Mouse (Mus musculus) left cerebral cortex, postnatal 10 days (tissue): Measurements from ENCODE around the gene Atf6. TPM values are rescaled to one million over a fixed set of nuclear protein-coding genes. Genes with fewer than 3 reads are reported as not detected.

Experiments
- DNase-seq, 2 experiments: peaks; one replicate each; pipeline ENCODE4 v3.0.0; 2021 to 2022; ENCODE audit warnings: low spot score in 2 of 2, mixed read lengths in 1 of 2; ENCODE audit errors: extremely low spot score in 1 of 2
- intact Hi-C: fragments of 180-260 bp; cut with DNase I; formaldehyde crosslinking; loops from one replicate; pipeline ENCODE4 v1.15.1; 2025
- total RNA-seq, 2 experiments: library from RNA; stranded (reverse); gene quantifications; 2 replicates each; pipeline ENCODE4 v1.2.3; 2021

Atf6 gene
- total RNA-seq, 2 experiments from 2014 or later = 19.9 to 20.9 TPM

GRCm38 (mm10) chr1:170731865-170732595 lies 135.5 kb downstream of the Atf6 start:
- no peak for DNase-seq
- intact Hi-C loops = no loop called here

GRCm38 (mm10) chr1:170729267-170729962 lies 138.2 kb downstream of the Atf6 start:
- intact Hi-C loops = no loop called here
- no peak for DNase-seq

- DNase-seq = peak; percentile 18 to 32
- intact Hi-C loops = no loop called here
These were observed 139.0 kb downstream of the Atf6 start for GRCm38 (mm10) chr1:170728524-170728923.

- intact Hi-C loops = no loop called here
- peak in 1 of 2 experiments; percentile 42 for DNase-seq
These were observed 146.0 kb downstream of the Atf6 start for GRCm38 (mm10) chr1:170721560-170721959.

GRCm38 (mm10) chr1:170718133-170718810 lies 149.3 kb downstream of the Atf6 start:
- DNase-seq = no peak
- intact Hi-C loops = no loop called here

- intact Hi-C loops = no loop called here
- no peak for DNase-seq
These were observed 150.2 kb downstream of the Atf6 start for GRCm38 (mm10) chr1:170717241-170717828.

- DNase-seq = no peak
- intact Hi-C loops = no loop called here
These were observed 155.8 kb downstream of the Atf6 start for GRCm38 (mm10) chr1:170711731-170712130.

GRCm38 (mm10) chr1:170709969-170710368 lies 157.6 kb downstream of the Atf6 start:
- DNase-seq = no peak
- intact Hi-C loops = no loop called here

- intact Hi-C loops = no loop called here
- peak; percentile 42 to 56 for DNase-seq
These were observed 158.1 kb downstream of the Atf6 start for GRCm38 (mm10) chr1:170709481-170709880.

GRCm38 (mm10) chr1:170709034-170709433 lies 158.5 kb downstream of the Atf6 start:
- intact Hi-C loops = no loop called here
- no peak for DNase-seq

GRCm38 (mm10) chr1:170706046-170706445 lies 161.5 kb downstream of the Atf6 start:
- DNase-seq = no peak
- intact Hi-C loops = no loop called here

GRCm38 (mm10) chr1:170704911-170705594 lies 162.5 kb downstream of the Atf6 start:
- intact Hi-C loops = no loop called here
- DNase-seq = no peak

GRCm38 (mm10) chr1:170704103-170704502 lies 163.5 kb downstream of the Atf6 start:
- DNase-seq = no peak
- intact Hi-C loops = no loop called here

GRCm38 (mm10) chr1:170702958-170703357 lies 164.6 kb downstream of the Atf6 start:
- intact Hi-C loops = no loop called here
- DNase-seq = no peak

GRCm38 (mm10) chr1:170702263-170702662 lies 165.3 kb downstream of the Atf6 start:
- intact Hi-C loops = no loop called here
- no peak for DNase-seq

GRCm38 (mm10) chr1:170701582-170701981 lies 166.0 kb downstream of the Atf6 start:
- DNase-seq = no peak
- intact Hi-C loops = no loop called here

- intact Hi-C loops = no loop called here
- no peak for DNase-seq
These were observed 166.4 kb downstream of the Atf6 start for GRCm38 (mm10) chr1:170701178-170701577.

- intact Hi-C loops = no loop called here
- DNase-seq = no peak
These were observed 167.0 kb downstream of the Atf6 start for GRCm38 (mm10) chr1:170700496-170701027.

- intact Hi-C loops = no loop called here
- DNase-seq = no peak
These were observed 168.0 kb downstream of the Atf6 start for GRCm38 (mm10) chr1:170699553-170699952.
